9 mouse cellular contexts compared by ENCODE assay signal in the genomic region with DNA sequence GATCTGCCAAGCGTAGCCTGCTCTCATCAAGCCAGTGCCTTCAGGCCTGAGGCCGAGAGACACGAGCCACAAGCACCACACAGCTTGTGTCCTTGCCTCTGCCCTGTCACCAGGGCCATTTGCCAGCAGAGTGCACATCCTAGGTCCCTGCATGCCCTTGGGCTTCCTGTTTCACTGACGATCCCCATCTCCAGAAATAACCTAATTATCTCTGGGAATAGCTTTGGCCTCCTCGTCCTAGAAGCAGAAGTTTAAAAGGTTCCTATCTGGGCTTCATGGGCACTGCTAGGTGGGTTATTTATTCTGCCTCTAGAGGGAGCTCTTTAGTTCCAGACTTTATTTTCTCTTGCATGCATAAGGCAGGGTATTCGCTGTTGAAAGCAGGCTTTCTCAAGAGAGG.
DNase-seq lines count a peak whose midpoint lies in the region; ATAC-seq lines count a peak whose summit lies in the region.
"Had no signal": no experiment of that assay in that cellular context is flagged by ENCODE, and none has a peak within 500 bp of the region (broad histone marks: within the 10 kb centered on the region; RNA-seq: fewer than 3 reads in every experiment).

No protein-coding gene starts in this region.

- no peaks in the 10 kb centered on the region for H3K36me3 ChIP-seq in heart, embryonic 11.5 days (ENCODE audit: control insufficient read depth, insufficient read depth, low read length)
- H3K36me3 ChIP-seq in embryonic facial prominence, embryonic 11.5 days (replicated peaks; ENCODE audit: control insufficient read depth, insufficient read depth, low read depth, low read length): no peaks in the 10 kb centered on the region
- H3K36me3 ChIP-seq in forebrain, embryonic 10.5 days (replicated peaks): no peaks in the 10 kb centered on the region
- H3K36me3 ChIP-seq: limb, embryonic 15.5 days had no signal

- H3K9me3 ChIP-seq in heart, embryonic 11.5 days (replicated peaks; ENCODE audit: control insufficient read depth, low read length): no peaks in the 10 kb centered on the region
- H3K9me3 ChIP-seq in embryonic facial prominence, embryonic 11.5 days (replicated peaks; ENCODE audit: control insufficient read depth, low read length): no peaks in the 10 kb centered on the region; the same call in 1 of the 2 replicates
- H3K9me3 ChIP-seq in forebrain, embryonic 10.5 days: no peaks in the 10 kb centered on the region
- H3K9me3 ChIP-seq: limb, embryonic 15.5 days had no signal

- WGBS in heart, embryonic 11.5 days (ENCODE audit: insufficient replicate concordance): 28% methylated on average over 6 of the region's 6 CpGs
- WGBS in embryonic facial prominence, embryonic 11.5 days: 35% methylated on average over 6 of the region's 6 CpGs
- WGBS in forebrain, embryonic 10.5 days: 54% methylated on average over 6 of the region's 6 CpGs

- no peak overlapping the region for H3K9ac ChIP-seq in heart, embryonic 11.5 days (ENCODE audit: low read depth, low read length)
- H3K9ac ChIP-seq in embryonic facial prominence, embryonic 11.5 days (replicated peaks; ENCODE audit: low read length): no peak overlapping the region
- H3K9ac ChIP-seq: limb, embryonic 15.5 days had no signal

- no peak overlapping the region for H3K4me2 ChIP-seq in heart, embryonic 11.5 days
- no peak overlapping the region for H3K4me2 ChIP-seq in embryonic facial prominence, embryonic 11.5 days (ENCODE audit: low read depth, low read length)
- H3K4me2 ChIP-seq: limb, embryonic 15.5 days had no signal

- ATAC-seq in heart, embryonic 11.5 days (replicated peaks; ENCODE audit: insufficient number of reproducible peaks, low FRiP score, low TSS enrichment): no peak
- ATAC-seq in embryonic facial prominence, embryonic 11.5 days (replicated peaks; ENCODE audit: insufficient number of reproducible peaks, low FRiP score, low TSS enrichment, low read depth): no peak

- no peak overlapping the region for H3K4me3 ChIP-seq in heart, embryonic 11.5 days (ENCODE audit: low read depth, low read length)
- H3K4me3 ChIP-seq in embryonic facial prominence, embryonic 11.5 days (ENCODE audit: low read depth, low read length): no peak overlapping the region
- H3K4me3 ChIP-seq in forebrain, embryonic 10.5 days: no peak overlapping the region
- H3K4me3 ChIP-seq: limb, embryonic 15.5 days had no signal

- no peak overlapping the region for H3K27ac ChIP-seq in heart, embryonic 11.5 days (ENCODE audit: low read depth, low read length)
- no peak overlapping the region for H3K27ac ChIP-seq in embryonic facial prominence, embryonic 11.5 days (replicated peaks; ENCODE audit: low read depth, low read length)
- no peak overlapping the region for H3K27ac ChIP-seq in forebrain, embryonic 10.5 days
- H3K27ac ChIP-seq: limb, embryonic 15.5 days had no signal

- H3K27me3 ChIP-seq in heart, embryonic 11.5 days (ENCODE audit: control insufficient read depth, insufficient read depth, low read length): no peaks in the 10 kb centered on the region
- no peaks in the 10 kb centered on the region for H3K27me3 ChIP-seq in embryonic facial prominence, embryonic 11.5 days (ENCODE audit: control insufficient read depth, insufficient read depth, low read length)
- no peaks in the 10 kb centered on the region for H3K27me3 ChIP-seq in forebrain, embryonic 10.5 days (ENCODE audit: poor library complexity, severe bottlenecking)
- H3K27me3 ChIP-seq: limb, embryonic 15.5 days had no signal

- peak; percentile 98 for DNase-seq in heart, adult 11 months
- peak; percentile 89 for DNase-seq in 3T3-L1 (ENCODE audit: low read depth, low spot score)
- peak; percentile 77 for DNase-seq in NIH3T3 (ENCODE audit: low read depth)
- DNase-seq in embryonic facial prominence, embryonic 11.5 days (ENCODE audit: low spot score): peak; percentile 64
- peak; percentile 18 to 29 for DNase-seq in kidney, postnatal 4 days
- peak; percentile 47 for DNase-seq in skeletal muscle tissue, adult 2 months (ENCODE audit: low read depth, low spot score)
- DNase-seq in forebrain, embryonic 10.5 days (ENCODE audit: extremely low spot score, low spot score): no peak

- H3K4me1 ChIP-seq in heart, embryonic 11.5 days (ENCODE audit: control insufficient read depth, insufficient read depth, low read length): no peaks in the 10 kb centered on the region
- H3K4me1 ChIP-seq in embryonic facial prominence, embryonic 11.5 days (ENCODE audit: control insufficient read depth, insufficient read depth, low read length): no peaks in the 10 kb centered on the region
- H3K4me1 ChIP-seq in forebrain, embryonic 10.5 days: peaks cover 5% of the 10 kb centered on the region; the same call in 1 of the 2 replicates
- H3K4me1 ChIP-seq: limb, embryonic 15.5 days had no signal
